7 mouse cellular contexts compared by ENCODE assay signal in the genomic region with DNA sequence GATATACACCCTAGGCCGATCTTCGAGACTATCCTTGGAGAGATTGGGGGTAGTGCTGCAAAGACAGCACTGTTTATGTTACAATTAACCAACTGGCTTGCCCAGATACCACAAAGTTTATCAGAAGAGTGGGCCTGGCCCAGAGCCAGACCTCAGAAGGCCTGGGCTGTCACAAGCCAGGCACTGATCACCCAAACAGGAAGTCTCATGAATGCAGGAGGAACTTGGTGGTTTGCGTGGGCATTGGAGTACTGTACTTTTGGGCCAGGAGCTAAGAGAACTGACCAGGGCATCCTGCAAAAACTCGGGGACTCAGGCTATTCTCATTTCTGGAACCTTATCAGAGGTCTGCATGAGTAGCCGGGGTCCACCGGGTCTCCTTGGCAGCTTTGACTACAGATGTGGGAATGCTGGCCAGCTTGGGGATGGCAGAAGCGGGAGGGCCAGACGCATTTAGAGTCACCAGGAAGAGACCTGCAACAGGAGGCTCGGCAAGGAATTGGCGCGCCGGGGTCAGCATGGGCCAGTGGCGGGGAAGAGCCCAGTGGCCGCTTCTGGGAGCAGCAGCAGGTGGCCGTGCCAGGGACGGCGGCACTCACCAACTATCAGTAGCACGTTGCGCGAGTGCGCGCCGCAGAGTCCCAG. TPM values are rescaled to one million over a fixed set of nuclear protein-coding genes. Genes with fewer than 3 reads are reported as not detected.
DNase-seq lines count a peak whose midpoint lies in the region; ATAC-seq and TF ChIP-seq lines count a peak whose summit lies in the region.

No protein-coding gene starts in this region.

- H3K27me3 ChIP-seq in C2C12 (ENCODE audit: control insufficient read depth, insufficient read depth, insufficient read length) (peaks cover 10% of the 10 kb centered on the region), E14TG2a.4 (ENCODE audit: insufficient read depth, low read length) (peaks cover 38% of the 10 kb centered on the region)
- H3K27me3 ChIP-seq in heart, embryonic 10.5 days (ENCODE audit: insufficient read depth, poor library complexity, severe bottlenecking) = peaks cover 23% of the 10 kb centered on the region
- H3K27me3 ChIP-seq in lung, embryonic 16.5 days (ENCODE audit: control insufficient read depth, insufficient read depth, low read depth, low read length) = no peaks in the 10 kb centered on the region

- no peaks in the 10 kb centered on the region for H3K79me3 ChIP-seq in C2C12 (ENCODE audit: low read depth)

- H3K36me3 ChIP-seq in C2C12 (ENCODE audit: control insufficient read depth, insufficient read depth) (no peaks in the 10 kb centered on the region), E14TG2a.4 (ENCODE audit: insufficient read depth, low read length) (peaks cover 5% of the 10 kb centered on the region; the same call in 1 of the 2 replicates)
- peaks cover 31% of the 10 kb centered on the region for H3K36me3 ChIP-seq in heart, embryonic 10.5 days
- H3K36me3 ChIP-seq in lung, embryonic 16.5 days (ENCODE audit: control insufficient read depth, insufficient read depth, low read length) = no peaks in the 10 kb centered on the region; the same call in 1 of the 2 replicates

- ATAC-seq in lung, embryonic 16.5 days (ENCODE audit: low read depth) = peak; percentile 59

- H3K4me3 ChIP-seq in C2C12 (ENCODE audit: insufficient read depth, poor library complexity, severe bottlenecking) = peak overlapping the region; percentile 39
- peak overlapping the region; percentile 84 for H3K4me3 ChIP-seq in E14TG2a.4 (replicated peaks; ENCODE audit: low read length)
- H3K4me3 ChIP-seq in heart, embryonic 10.5 days = peak overlapping the region; percentile 90
- H3K4me3 ChIP-seq in lung, embryonic 16.5 days (ENCODE audit: low read length) = peak overlapping the region; percentile 71

- no peak for TF ChIP-seq CTCF in C2C12 (IDR thresholded peaks at IDR 0.05; ENCODE audit: control insufficient read depth, insufficient read depth, insufficient read length)
- TF ChIP-seq CTCF in E14TG2a.4 (conservative IDR thresholded peaks at IDR 0.05; ENCODE audit: low read length) = no peak

- H3K4me1 ChIP-seq in E14TG2a.4 (replicated peaks; ENCODE audit: low read depth, low read length) = peaks cover 40% of the 10 kb centered on the region
- H3K4me1 ChIP-seq in heart, embryonic 10.5 days = peaks cover 37% of the 10 kb centered on the region
- peaks cover 10% of the 10 kb centered on the region for H3K4me1 ChIP-seq in lung, embryonic 16.5 days (replicated peaks; ENCODE audit: control insufficient read depth, insufficient read depth, low read length)

- peak overlapping the region; percentile 88 for H3K4me2 ChIP-seq in lung, embryonic 16.5 days (ENCODE audit: low read depth, low read length)

- 3% methylated on average over 23 of the region's 23 CpGs for WGBS in heart, embryonic 10.5 days
- WGBS in lung, embryonic 16.5 days = 2% methylated on average over 23 of the region's 23 CpGs

- H3K9me3 ChIP-seq in E14TG2a.4 (ENCODE audit: low read length) = no peaks in the 10 kb centered on the region
- no peaks in the 10 kb centered on the region for H3K9me3 ChIP-seq in heart, embryonic 10.5 days
- no peaks in the 10 kb centered on the region for H3K9me3 ChIP-seq in lung, embryonic 16.5 days (ENCODE audit: control insufficient read depth, low read length)

- H3ac ChIP-seq in C2C12 (ENCODE audit: control insufficient read depth, insufficient read length, low read depth) = peak overlapping the region; percentile 43

- H3K79me2 ChIP-seq in C2C12 (ENCODE audit: control insufficient read depth, insufficient read depth) = no peaks in the 10 kb centered on the region

- DNase-seq in cerebellum, postnatal 36 days = peak; percentile 22 to 29
- no peak for DNase-seq in heart, embryonic 10.5 days (ENCODE audit: low spot score)
- peak; percentile 30 to 36 for DNase-seq in kidney, adult 8-10 months
- peak; percentile 62 for DNase-seq in skeletal muscle tissue, adult 2 months (ENCODE audit: low read depth, low spot score)

- peak overlapping the region; percentile 87 for H3K27ac ChIP-seq in heart, embryonic 10.5 days
- peak overlapping the region; percentile 90 for H3K27ac ChIP-seq in lung, embryonic 16.5 days (ENCODE audit: low read length)

- H3K9ac ChIP-seq in lung, embryonic 16.5 days (ENCODE audit: low read length) = peak overlapping the region; percentile 82

TF ChIP-seq in C2C12, 6 proteins besides CTCF, POLR2A, EP300 and RAD21:
- TF ChIP-seq MYOG (IDR thresholded peaks at IDR 0.05; ENCODE audit: control insufficient read depth, extremely low read depth, insufficient read length) (no peak), MYOD1 (IDR thresholded peaks at IDR 0.05; ENCODE audit: control insufficient read depth, insufficient read length, low read depth) (no peak), MAX (IDR thresholded peaks at IDR 0.05) (no peak), USF1 (IDR thresholded peaks at IDR 0.05; ENCODE audit: low read depth) (no peak), CEBPB (IDR thresholded peaks at IDR 0.05; ENCODE audit: low read depth) (no peak), FOSL1 (IDR thresholded peaks at IDR 0.05; ENCODE audit: insufficient read depth, low read length, poor library complexity, severe bottlenecking) (no peak)
TF ChIP-seq in C2C12: peak in this region for 0.

RNA-seq across cellular contexts. Expression of gene Sgsh, which starts 0.4 kb away (rescaled TPM):
- 2.3 TPM for polyA plus RNA-seq in C2C12 (2012; fragmentation: generic; extraction: Trizol)
- 7.1 and 7.9 TPM in 2 replicates for polyA plus RNA-seq in heart, embryonic 10.5 days (2016; fragmentation: Nextera tagmentation; extraction: Ambion mirVana)
- 6.7 and 8.4 TPM in 2 replicates for polyA plus RNA-seq in lung, embryonic 16.5 days (2015; fragmentation: Nextera tagmentation; extraction: Ambion mirVana)

RNA-seq across cellular contexts. Expression of gene Slc26a11, which starts 0.4 kb away (rescaled TPM):
- 0.51 TPM for polyA plus RNA-seq in C2C12 (2012; fragmentation: generic; extraction: Trizol)
- polyA plus RNA-seq in heart, embryonic 10.5 days (2016; fragmentation: Nextera tagmentation; extraction: Ambion mirVana) = 10.8 and 11.2 TPM in 2 replicates
- 12.4 and 12.6 TPM in 2 replicates for polyA plus RNA-seq in lung, embryonic 16.5 days (2015; fragmentation: Nextera tagmentation; extraction: Ambion mirVana)

RNA-seq across cellular contexts. Expression of gene Rnf213, which starts 38.0 kb away (rescaled TPM):
- polyA plus RNA-seq in C2C12 (2012; fragmentation: generic; extraction: Trizol) = 6.3 TPM
- 7.5 and 9.5 TPM in 2 replicates for polyA plus RNA-seq in heart, embryonic 10.5 days (2016; fragmentation: Nextera tagmentation; extraction: Ambion mirVana)
- 6.8 and 7.5 TPM in 2 replicates for polyA plus RNA-seq in lung, embryonic 16.5 days (2015; fragmentation: Nextera tagmentation; extraction: Ambion mirVana)

RNA-seq across cellular contexts. Expression of gene Card14, which starts 47.4 kb away (rescaled TPM):
- not detected for polyA plus RNA-seq in C2C12 (2012; fragmentation: generic; extraction: Trizol)
- polyA plus RNA-seq in heart, embryonic 10.5 days (2016; fragmentation: Nextera tagmentation; extraction: Ambion mirVana) = 0.24 and 0.48 TPM in 2 replicates
- 0.05 TPM in 1 of 2 replicates, not detected in the other for polyA plus RNA-seq in lung, embryonic 16.5 days (2015; fragmentation: Nextera tagmentation; extraction: Ambion mirVana)

RNA-seq across cellular contexts. Expression of gene Eif4a3, which starts 55.0 kb away (rescaled TPM):
- 349 TPM for polyA plus RNA-seq in C2C12 (2012; fragmentation: generic; extraction: Trizol)
- polyA plus RNA-seq in heart, embryonic 10.5 days (2016; fragmentation: Nextera tagmentation; extraction: Ambion mirVana) = 366 and 405 TPM in 2 replicates
- 330 and 339 TPM in 2 replicates for polyA plus RNA-seq in lung, embryonic 16.5 days (2015; fragmentation: Nextera tagmentation; extraction: Ambion mirVana)

Comparison
In these comparisons a context has a peak if more than half of its experiments do, and no peak if none do; other contexts are left out.
1. H3K4me3 ChIP-seq: peak in every context shown above with its lines; median percentile 90 in heart, embryonic 10.5 days; 84 in E14TG2a.4; 71 in lung, embryonic 16.5 days; 39 in C2C12.